Mouse (Mus musculus): Measurements from ENCODE around the gene Pm20d1.

GRCm38 (mm10) chr1:131828297-131829126, 31.3 kb downstream of the Pm20d1 start:
- TF ChIP-seq CTCF (IDR thresholded peaks at IDR 0.05; ENCODE audit: insufficient read depth, low read length) (no peak), POLR2A (IDR thresholded peaks at IDR 0.05; ENCODE audit: borderline replicate concordance, extremely low read depth, low read depth, low read length) (no peak)
